Mouse (Mus musculus): Measurements from ENCODE around the gene Tenm4. TPM values are rescaled to one million over a fixed set of nuclear protein-coding genes. Genes with fewer than 3 reads are reported as not detected.

Gene Tenm4
- polyA plus RNA-seq, 2 experiments, result 0.11 to 0.28 TPM

DNA sequence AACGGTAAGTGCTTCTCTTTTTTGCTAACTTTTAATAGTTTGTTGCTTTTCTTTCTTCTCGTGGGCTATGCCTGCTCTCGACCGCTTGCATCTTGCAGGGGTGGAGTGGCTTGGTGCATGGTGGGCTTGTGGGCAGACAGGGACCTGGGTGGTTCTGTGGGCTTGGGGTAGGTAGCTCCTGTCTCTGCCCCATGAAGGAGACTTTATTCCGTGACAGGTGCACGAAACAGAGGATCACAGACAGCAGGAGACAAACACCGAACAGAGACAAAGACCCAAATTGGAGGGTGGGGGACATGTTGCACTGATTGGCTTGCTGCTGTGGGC lies 473.1 kb downstream of the Tenm4 start:
- no peak overlapping the region for H3K27ac ChIP-seq
- no peak overlapping the region for H3K9ac ChIP-seq (replicated peaks)
- no peaks in the 10 kb centered on the region for H3K9me3 ChIP-seq (ENCODE audit: control insufficient read depth, low read length)
- H3K36me3 ChIP-seq (replicated peaks; ENCODE audit: control insufficient read depth, insufficient read depth, low read depth), result no peaks in the 10 kb centered on the region
- no peak overlapping the region for H3K4me3 ChIP-seq (ENCODE audit: insufficient read depth in 1 of 2, low read depth in 2 of 2, low read length in 2 of 2)
- H3K4me2 ChIP-seq (ENCODE audit: low read depth), result no peak overlapping the region
- TF ChIP-seq EP300 (IDR thresholded peaks at IDR 0.05; ENCODE audit: low read depth) (no peak), CTCF (IDR thresholded peaks at IDR 0.05; ENCODE audit: low read depth) (no peak)
- DNase-seq (ENCODE audit: low read depth in 3 of 3, low spot score in 3 of 3), result no peak
- no peaks in the 10 kb centered on the region for H3K4me1 ChIP-seq (replicated peaks; ENCODE audit: control insufficient read depth in 2 of 2, insufficient read depth in 2 of 2, low read length in 1 of 2)
- WGBS (ENCODE audit: insufficient replicate concordance), result 15% methylated on average over 7 of the region's 7 CpGs
- H3K27me3 ChIP-seq (ENCODE audit: control insufficient read depth, insufficient read depth, low read length), result peaks cover 11% of the 10 kb centered on the region
- no peak for ATAC-seq (ENCODE audit: insufficient read depth)

DNA sequence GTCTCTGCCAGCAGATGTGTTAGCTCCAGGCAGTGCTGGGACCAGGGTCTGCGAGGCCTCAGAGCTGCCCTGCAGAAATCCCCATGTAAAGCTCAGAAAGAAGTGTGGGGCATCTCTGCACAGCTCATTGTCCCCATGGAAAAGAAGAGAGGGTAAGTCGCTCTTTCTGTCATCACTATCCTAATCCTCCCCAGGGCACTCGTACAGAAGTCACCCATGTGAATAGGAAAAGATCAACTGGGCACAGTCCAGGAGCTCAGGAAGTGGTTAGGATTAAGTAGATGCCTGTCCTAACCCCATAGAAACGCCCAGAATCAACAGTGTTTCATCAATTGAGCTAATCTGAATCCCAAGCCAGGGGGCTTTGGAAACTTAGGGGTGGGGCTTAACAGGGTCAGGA lies 476.6 kb downstream of the Tenm4 start:
- Histone ChIP-seq H3K4me3 (ENCODE audit: insufficient read depth in 1 of 2, low read depth in 2 of 2, low read length in 2 of 2) (no peak overlapping the region), H3K36me3 (replicated peaks; ENCODE audit: control insufficient read depth, insufficient read depth, low read depth) (no peaks in the 10 kb centered on the region), H3K9ac (replicated peaks) (no peak overlapping the region), H3K4me1 (replicated peaks; ENCODE audit: control insufficient read depth in 2 of 2, insufficient read depth in 2 of 2, low read length in 1 of 2) (no peaks in the 10 kb centered on the region), H3K4me2 (ENCODE audit: low read depth) (no peak overlapping the region), H3K9me3 (ENCODE audit: control insufficient read depth, low read length) (no peaks in the 10 kb centered on the region), H3K27ac (no peak overlapping the region), H3K27me3 (ENCODE audit: control insufficient read depth, insufficient read depth, low read length) (peaks cover 11% of the 10 kb centered on the region)
- ATAC-seq (ENCODE audit: insufficient read depth) (no peak), DNase-seq (ENCODE audit: low read depth in 3 of 3, low spot score in 3 of 3) (no peak)
- TF ChIP-seq EP300 (IDR thresholded peaks at IDR 0.05; ENCODE audit: low read depth), result no peak
- 15% methylated on average over 4 of the region's 4 CpGs for WGBS (ENCODE audit: insufficient replicate concordance)

DNA sequence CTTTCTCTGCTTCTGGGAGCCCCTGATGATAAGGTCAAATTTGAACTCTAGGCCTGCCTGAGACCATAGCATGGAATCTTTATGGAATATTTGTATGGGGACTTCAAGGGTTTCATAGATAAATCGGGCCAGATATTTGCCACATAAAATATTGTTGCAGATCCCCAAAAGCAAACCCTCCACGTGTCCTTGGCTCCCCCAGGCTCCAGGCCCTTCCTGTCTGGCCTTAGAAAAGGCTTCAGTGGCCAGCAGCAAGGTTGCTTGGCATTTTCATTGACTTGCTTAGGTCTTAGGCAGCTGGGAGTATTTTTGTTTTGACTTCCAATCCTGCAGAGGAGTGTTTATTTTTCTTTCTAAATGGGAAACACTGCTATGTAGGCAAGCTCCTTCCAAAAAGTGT lies 477.6 kb downstream of the Tenm4 start:
- Histone ChIP-seq H3K9me3 (ENCODE audit: control insufficient read depth, low read length) (no peaks in the 10 kb centered on the region), H3K27me3 (ENCODE audit: control insufficient read depth, insufficient read depth, low read length) (peaks cover 5% of the 10 kb centered on the region; the same call in 1 of the 2 replicates), H3K4me3 (ENCODE audit: insufficient read depth in 1 of 2, low read depth in 2 of 2, low read length in 2 of 2) (no peak overlapping the region), H3K4me2 (ENCODE audit: low read depth) (no peak overlapping the region), H3K4me1 (replicated peaks; ENCODE audit: control insufficient read depth in 2 of 2, insufficient read depth in 2 of 2, low read length in 1 of 2) (no peaks in the 10 kb centered on the region), H3K36me3 (replicated peaks; ENCODE audit: control insufficient read depth, insufficient read depth, low read depth) (no peaks in the 10 kb centered on the region), H3K27ac (no peak overlapping the region), H3K9ac (replicated peaks) (no peak overlapping the region)
- no peak for DNase-seq (ENCODE audit: low read depth in 3 of 3, low spot score in 3 of 3)
- 27% methylated on average over 2 of the region's 2 CpGs for WGBS (ENCODE audit: insufficient replicate concordance)
- no peak for ATAC-seq (ENCODE audit: insufficient read depth)
- TF ChIP-seq CTCF (IDR thresholded peaks at IDR 0.05; ENCODE audit: low read depth) (no peak), EP300 (IDR thresholded peaks at IDR 0.05; ENCODE audit: low read depth) (no peak)

DNA sequence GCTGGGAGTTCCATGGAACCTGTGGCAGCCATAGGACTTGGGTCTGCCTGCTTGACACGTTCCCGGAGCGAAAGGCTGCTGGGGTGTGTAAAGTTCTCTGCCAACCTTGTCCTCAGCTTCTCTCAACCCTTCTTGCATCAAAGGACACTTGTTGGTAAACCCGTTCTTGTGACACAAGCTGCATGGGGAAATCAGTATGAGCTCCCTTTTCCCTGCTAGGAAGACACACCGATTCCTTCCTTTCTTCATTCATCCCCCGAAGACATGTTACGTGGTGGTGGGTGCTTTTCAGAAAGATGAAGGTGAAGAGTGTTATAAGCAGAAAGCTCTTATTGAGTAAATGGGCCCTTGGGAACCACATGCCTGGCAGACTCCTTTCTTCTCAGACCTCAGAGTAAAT lies 478.1 kb downstream of the Tenm4 start:
- WGBS (ENCODE audit: insufficient replicate concordance), result 66% methylated on average over 7 of the region's 7 CpGs
- H3K36me3 ChIP-seq (replicated peaks; ENCODE audit: control insufficient read depth, insufficient read depth, low read depth), result no peaks in the 10 kb centered on the region
- ATAC-seq (ENCODE audit: insufficient read depth) (no peak), DNase-seq (ENCODE audit: low read depth in 3 of 3, low spot score in 3 of 3) (no peak)
- H3K4me1 ChIP-seq (replicated peaks; ENCODE audit: control insufficient read depth in 2 of 2, insufficient read depth in 2 of 2, low read length in 1 of 2), result no peaks in the 10 kb centered on the region
- peaks cover 3% of the 10 kb centered on the region; the same call in 1 of the 2 replicates for H3K27me3 ChIP-seq (ENCODE audit: control insufficient read depth, insufficient read depth, low read length)
- no peak overlapping the region for H3K4me3 ChIP-seq (ENCODE audit: insufficient read depth in 1 of 2, low read depth in 2 of 2, low read length in 2 of 2)
- no peak for TF ChIP-seq CTCF (IDR thresholded peaks at IDR 0.05; ENCODE audit: low read depth)
- no peak for TF ChIP-seq EP300 (IDR thresholded peaks at IDR 0.05; ENCODE audit: low read depth)
- H3K9me3 ChIP-seq (ENCODE audit: control insufficient read depth, low read length), result no peaks in the 10 kb centered on the region
- no peak overlapping the region for H3K27ac ChIP-seq
- H3K4me2 ChIP-seq (ENCODE audit: low read depth), result no peak overlapping the region
- no peak overlapping the region for H3K9ac ChIP-seq (replicated peaks)

DNA sequence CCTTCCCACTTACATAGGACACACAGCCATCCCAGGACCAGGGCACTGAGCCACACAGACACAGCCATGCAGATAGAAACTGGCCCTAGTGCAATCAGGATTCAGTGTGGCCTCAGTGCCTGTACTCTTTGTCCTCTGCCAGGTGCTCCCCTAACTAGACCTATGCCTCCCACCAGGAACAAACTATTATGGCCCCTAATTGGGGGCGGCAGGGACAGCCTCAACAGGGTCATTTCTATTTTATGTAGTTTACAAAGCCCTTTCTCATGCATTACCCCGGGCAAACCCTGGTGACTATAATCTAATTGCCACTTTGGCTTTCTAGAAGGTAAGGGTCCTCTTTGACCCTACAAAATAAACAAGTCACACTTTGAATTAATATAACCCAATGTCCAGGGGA lies 479.4 kb downstream of the Tenm4 start:
- Histone ChIP-seq H3K36me3 (replicated peaks; ENCODE audit: control insufficient read depth, insufficient read depth, low read depth) (no peaks in the 10 kb centered on the region), H3K27me3 (ENCODE audit: control insufficient read depth, insufficient read depth, low read length) (no peaks in the 10 kb centered on the region), H3K4me2 (ENCODE audit: low read depth) (no peak overlapping the region), H3K27ac (no peak overlapping the region), H3K9ac (replicated peaks) (no peak overlapping the region), H3K4me3 (ENCODE audit: insufficient read depth in 1 of 2, low read depth in 2 of 2, low read length in 2 of 2) (no peak overlapping the region), H3K4me1 (replicated peaks; ENCODE audit: control insufficient read depth in 2 of 2, insufficient read depth in 2 of 2, low read length in 1 of 2) (no peaks in the 10 kb centered on the region), H3K9me3 (ENCODE audit: control insufficient read depth, low read length) (no peaks in the 10 kb centered on the region)
- ATAC-seq (ENCODE audit: insufficient read depth) (no peak), DNase-seq (ENCODE audit: low read depth in 3 of 3, low spot score in 3 of 3) (no peak)
- WGBS (ENCODE audit: insufficient replicate concordance), result 23% methylated on average over 2 of the region's 2 CpGs
- TF ChIP-seq CTCF (IDR thresholded peaks at IDR 0.05; ENCODE audit: low read depth) (no peak), EP300 (IDR thresholded peaks at IDR 0.05; ENCODE audit: low read depth) (no peak)

DNA sequence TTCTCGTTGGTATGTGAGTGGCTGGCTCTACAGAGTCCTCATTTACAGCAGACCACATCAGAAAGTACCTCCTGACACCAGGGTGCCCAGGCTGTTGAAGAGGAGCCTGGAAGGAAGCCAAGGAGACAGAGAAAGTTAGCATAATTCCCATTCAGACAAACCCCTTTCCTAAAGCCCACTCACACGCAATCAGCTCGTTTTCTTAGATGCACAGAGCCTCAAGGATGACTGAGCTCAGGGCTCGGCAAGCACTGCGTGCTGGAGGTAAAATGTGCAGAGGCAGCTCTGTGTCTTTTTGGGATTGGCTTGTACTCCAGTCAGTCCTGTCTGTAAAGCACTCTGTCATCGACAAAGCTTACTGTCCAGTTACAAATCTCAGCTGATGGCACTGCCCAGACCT lies 480.0 kb downstream of the Tenm4 start:
- Histone ChIP-seq H3K4me1 (replicated peaks; ENCODE audit: control insufficient read depth in 2 of 2, insufficient read depth in 2 of 2, low read length in 1 of 2) (no peaks in the 10 kb centered on the region), H3K4me3 (ENCODE audit: insufficient read depth in 1 of 2, low read depth in 2 of 2, low read length in 2 of 2) (no peak overlapping the region), H3K4me2 (ENCODE audit: low read depth) (no peak overlapping the region), H3K9me3 (ENCODE audit: control insufficient read depth, low read length) (no peaks in the 10 kb centered on the region), H3K9ac (replicated peaks) (no peak overlapping the region), H3K36me3 (replicated peaks; ENCODE audit: control insufficient read depth, insufficient read depth, low read depth) (no peaks in the 10 kb centered on the region), H3K27ac (no peak overlapping the region), H3K27me3 (ENCODE audit: control insufficient read depth, insufficient read depth, low read length) (no peaks in the 10 kb centered on the region)
- ATAC-seq (ENCODE audit: insufficient read depth), result no peak
- no peak for TF ChIP-seq CTCF (IDR thresholded peaks at IDR 0.05; ENCODE audit: low read depth)
- no peak for TF ChIP-seq EP300 (IDR thresholded peaks at IDR 0.05; ENCODE audit: low read depth)
- 45% methylated on average over 6 of the region's 6 CpGs for WGBS (ENCODE audit: insufficient replicate concordance)
- no peak for DNase-seq (ENCODE audit: low read depth in 3 of 3, low spot score in 3 of 3)

Measured in liver, embryonic 14.5 days (tissue).